In the genomic region with DNA sequence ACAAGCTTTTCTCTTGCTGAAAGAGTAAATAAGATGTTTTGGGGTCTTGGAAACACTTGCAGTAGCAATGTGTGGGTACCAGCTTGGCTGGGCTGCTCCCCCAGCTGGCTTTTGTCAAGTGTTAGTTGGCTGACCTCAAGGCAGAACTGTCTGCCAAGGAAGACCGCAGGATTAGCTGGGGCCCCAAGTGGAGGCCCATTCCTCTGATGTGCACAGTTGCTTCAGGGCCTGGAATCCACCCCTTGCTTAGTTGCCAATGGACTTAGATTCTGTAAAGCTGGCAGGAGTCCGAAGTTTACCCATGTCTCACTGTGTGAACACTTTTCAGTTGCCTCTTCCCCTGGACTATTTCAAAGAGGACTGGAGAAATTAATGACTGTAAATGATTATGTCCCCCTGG, we compare ENCODE assay signal across 16 mouse cellular contexts. TPM values are rescaled to one million over a fixed set of nuclear protein-coding genes. Genes with fewer than 3 reads are reported as not detected.
A peak's percentile ranks its signal among the peaks of the same experiment; 100 is the strongest.
DNase-seq lines count a peak whose midpoint lies in the region; ATAC-seq lines count a peak whose summit lies in the region.
"Had no signal": no experiment of that assay in that cellular context is flagged by ENCODE, and none has a peak within 500 bp of the region (broad histone marks: within the 10 kb centered on the region; RNA-seq: fewer than 3 reads in every experiment).

No protein-coding gene starts in this region.

- no peaks in the 10 kb centered on the region for H3K36me3 ChIP-seq in hindbrain, embryonic 16.5 days (ENCODE audit: control insufficient read depth, insufficient read depth, low read length)
- H3K36me3 ChIP-seq in hindbrain, embryonic 14.5 days (replicated peaks; ENCODE audit: control insufficient read depth, insufficient read depth): no peaks in the 10 kb centered on the region
- H3K36me3 ChIP-seq in lung, embryonic 16.5 days (ENCODE audit: control insufficient read depth, insufficient read depth, low read length): no peaks in the 10 kb centered on the region
- H3K36me3 ChIP-seq: midbrain, embryonic 12.5 days had no signal

- no peaks in the 10 kb centered on the region for H3K27me3 ChIP-seq in hindbrain, embryonic 16.5 days (replicated peaks; ENCODE audit: control insufficient read depth, insufficient read depth, low read length)
- H3K27me3 ChIP-seq in hindbrain, embryonic 14.5 days (ENCODE audit: control insufficient read depth, insufficient read depth, low read length): no peaks in the 10 kb centered on the region
- H3K27me3 ChIP-seq in lung, embryonic 16.5 days (ENCODE audit: control insufficient read depth, insufficient read depth, low read depth, low read length): no peaks in the 10 kb centered on the region
- H3K27me3 ChIP-seq: CH12.LX; midbrain, embryonic 12.5 days had no signal

- peak; percentile 76 for ATAC-seq in hindbrain, embryonic 16.5 days
- no peak for ATAC-seq in hindbrain, embryonic 14.5 days (ENCODE audit: low FRiP score)
- ATAC-seq in lung, embryonic 16.5 days (ENCODE audit: low read depth): peak; percentile 93
- ATAC-seq: intestine, embryonic 16.5 days had no signal

- no peak overlapping the region for H3K4me3 ChIP-seq in hindbrain, embryonic 16.5 days (ENCODE audit: low read length)
- no peak overlapping the region for H3K4me3 ChIP-seq in hindbrain, embryonic 14.5 days (replicated peaks; ENCODE audit: low read length)
- H3K4me3 ChIP-seq in lung, embryonic 16.5 days (ENCODE audit: low read length): no peak overlapping the region
- H3K4me3 ChIP-seq: erythroblast, embryonic 14.5 days; heart, adult 2 months; layer of hippocampus, adult 2 months; midbrain, embryonic 12.5 days had no signal

- no peak overlapping the region for H3K9ac ChIP-seq in hindbrain, embryonic 16.5 days (ENCODE audit: low read depth, low read length)
- H3K9ac ChIP-seq in hindbrain, embryonic 14.5 days: no peak overlapping the region
- H3K9ac ChIP-seq in lung, embryonic 16.5 days (ENCODE audit: low read length): no peak overlapping the region
- H3K9ac ChIP-seq: liver, embryonic 14.5 days; midbrain, embryonic 12.5 days had no signal

- WGBS in hindbrain, embryonic 16.5 days: 73% methylated on average over 2 of the region's 2 CpGs
- 73% methylated on average over 2 of the region's 2 CpGs for WGBS in hindbrain, embryonic 14.5 days
- WGBS in lung, embryonic 16.5 days: 47% methylated on average over 2 of the region's 2 CpGs

- H3K9me3 ChIP-seq in hindbrain, embryonic 16.5 days (ENCODE audit: control insufficient read depth, low read length): no peaks in the 10 kb centered on the region
- H3K9me3 ChIP-seq in hindbrain, embryonic 14.5 days (ENCODE audit: control insufficient read depth, low read length): no peaks in the 10 kb centered on the region
- no peaks in the 10 kb centered on the region for H3K9me3 ChIP-seq in lung, embryonic 16.5 days (ENCODE audit: control insufficient read depth, low read length)
- H3K9me3 ChIP-seq: midbrain, embryonic 12.5 days had no signal

- H3K4me2 ChIP-seq in hindbrain, embryonic 16.5 days (ENCODE audit: low read length): no peak overlapping the region
- no peak overlapping the region for H3K4me2 ChIP-seq in hindbrain, embryonic 14.5 days (replicated peaks)
- H3K4me2 ChIP-seq in lung, embryonic 16.5 days (ENCODE audit: low read depth, low read length): no peak overlapping the region
- H3K4me2 ChIP-seq: midbrain, embryonic 12.5 days had no signal

- DNase-seq in hindbrain, embryonic 14.5 days (ENCODE audit: low spot score): no peak
- DNase-seq in ovary, adult 18-20 months (ENCODE audit: low spot score): peak; percentile 24
- no peak for DNase-seq in ovary, postnatal 10 days (ENCODE audit: low spot score)
- no peak for DNase-seq in B cell, adult 2 months
- no peak for DNase-seq in right cerebral cortex, adult 2 months (ENCODE audit: low spot score in 2 of 2)
- DNase-seq: adrenal gland, postnatal 10 days; heart, postnatal 14 days had no signal

- H3K27ac ChIP-seq in hindbrain, embryonic 16.5 days (ENCODE audit: low read depth, low read length): no peak overlapping the region
- H3K27ac ChIP-seq in hindbrain, embryonic 14.5 days: no peak overlapping the region
- peak overlapping the region; percentile 56; the same call in 1 of the 2 replicates for H3K27ac ChIP-seq in lung, embryonic 16.5 days (ENCODE audit: low read length)
- H3K27ac ChIP-seq: heart, adult 2 months; layer of hippocampus, adult 2 months; liver, embryonic 14.5 days; midbrain, embryonic 12.5 days had no signal

- H3K4me1 ChIP-seq in hindbrain, embryonic 16.5 days (ENCODE audit: control insufficient read depth, insufficient read depth, low read depth, low read length): no peaks in the 10 kb centered on the region
- no peaks in the 10 kb centered on the region for H3K4me1 ChIP-seq in hindbrain, embryonic 14.5 days (replicated peaks; ENCODE audit: control insufficient read depth, insufficient read depth, low read length)
- peaks cover 4% of the 10 kb centered on the region for H3K4me1 ChIP-seq in lung, embryonic 16.5 days (replicated peaks; ENCODE audit: control insufficient read depth, insufficient read depth, low read length)
- H3K4me1 ChIP-seq: midbrain, embryonic 12.5 days had no signal

RNA-seq across cellular contexts. Expression of a gene that starts 57.8 kb away (rescaled TPM):
- 9.6 and 11.1 TPM in 2 replicates for polyA plus RNA-seq in hindbrain, embryonic 16.5 days (2015; fragmentation: Nextera tagmentation; extraction: Ambion mirVana)
- polyA plus RNA-seq in hindbrain, embryonic 14.5 days (2014; fragmentation: Nextera tagmentation; extraction: Ambion mirVana): 8.7 and 13.4 TPM in 2 replicates
- 31.4 and 33.6 TPM in 2 replicates for polyA plus RNA-seq in lung, embryonic 16.5 days (2015; fragmentation: Nextera tagmentation; extraction: Ambion mirVana)
